Mouse (Mus musculus) olfactory bulb, adult 2 months (tissue): Measurements from ENCODE around the gene Actn4. TPM values are rescaled to one million over a fixed set of nuclear protein-coding genes. Genes with fewer than 3 reads are reported as not detected.

Experiments
- H3K27ac ChIP-seq: fragments of 200-500 bp; 2 replicates; pipeline ENCODE4 v1.5.1; 2012; ENCODE audit warnings: low read depth, low read length; ENCODE audit not compliant: insufficient read depth
- H3K4me1 ChIP-seq: fragments of 200-500 bp; 2 replicates; pipeline ENCODE4 v1.6.1; 2012; ENCODE audit warnings: low read length; ENCODE audit not compliant: control insufficient read depth, insufficient read depth
- H3K4me3 ChIP-seq: fragments of 200-500 bp; 2 replicates; pipeline ENCODE4 v1.5.1; 2012; ENCODE audit warnings: mild to moderate bottlenecking, low read depth, low read length, moderate library complexity; ENCODE audit not compliant: insufficient read depth
- CTCF ChIP-seq: fragments of 200-500 bp; IDR thresholded peaks from 2 replicates; pipeline ENCODE4 v1.5.1; 2012; ENCODE audit warnings: low read depth, mild to moderate bottlenecking, low read length, moderate library complexity; ENCODE audit not compliant: insufficient read depth
- POLR2A ChIP-seq: fragments of 200-500 bp; IDR thresholded peaks from 2 replicates; pipeline ENCODE4 v1.6.1; 2012; ENCODE audit warnings: mild to moderate bottlenecking, low read depth, low read length, moderate library complexity; ENCODE audit not compliant: insufficient read depth
- WGBS: fragments of 180-500 bp; shearing (Covaris S2); methylation state at CpG from one replicate; pipeline ENCODE4 v1.1.7; 2018; 5-methylcytosine and 5-hydroxymethylcytosine counted together
- polyA plus RNA-seq: library from polyadenylated mRNA; stranded (reverse); fragments of >200 nt; gene quantifications from 2 replicates; pipeline ENCODE4 v1.2.4, GENCODE M21; 2012; ENCODE audit warnings: low replicate concordance; ENCODE audit not compliant: missing spikeins, insufficient read depth, insufficient read length

Actn4 gene
- polyA plus RNA-seq, 1 experiment = 498 TPM

GRCm38 (mm10) chr7:28961584-28961926 is 585 bp downstream of the Actn4 start:
- H3K27ac ChIP-seq = peak overlapping the region; percentile 77
- peak overlapping the region; percentile 94 for H3K4me3 ChIP-seq
- TF ChIP-seq CTCF = no peak
- TF ChIP-seq POLR2A = no peak
- peaks cover 11% of the 10 kb centered on the region; the same call in 1 of the 2 replicates for H3K4me1 ChIP-seq
- WGBS = under 1% methylated on average over 7 of the region's 7 CpGs

DNA sequence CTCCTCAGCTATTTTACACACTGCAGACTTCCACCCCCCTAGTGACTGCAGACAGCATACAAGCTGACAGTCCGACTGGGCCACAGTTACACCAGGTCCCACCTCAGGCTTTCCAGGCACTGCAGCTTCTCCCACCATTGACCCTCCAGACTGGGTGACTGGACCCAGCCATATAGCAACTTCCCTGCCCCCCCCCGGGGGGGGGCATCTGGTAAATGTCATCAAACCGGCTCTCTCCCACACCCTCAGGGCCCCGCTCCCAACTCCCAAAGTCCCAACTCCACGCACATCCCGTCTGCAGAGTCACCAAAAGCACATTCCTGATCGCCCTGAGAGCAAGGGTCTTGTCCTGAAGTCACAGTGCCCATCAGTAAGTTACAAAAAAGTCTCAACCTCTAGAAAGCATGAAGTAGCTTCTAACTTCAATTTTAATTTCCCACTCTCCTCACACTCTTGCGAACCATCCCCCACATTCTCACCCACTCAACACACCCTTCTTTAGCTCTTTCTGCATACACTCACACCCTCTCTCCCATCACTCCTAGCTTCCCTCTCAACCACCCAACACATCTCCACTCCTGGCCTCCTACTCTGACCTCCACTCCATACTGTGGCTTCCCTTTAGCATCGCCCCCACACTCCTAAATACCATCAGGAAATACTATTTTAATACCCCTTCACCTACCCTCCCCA is 1.6 kb downstream of the Actn4 start:
- TF ChIP-seq POLR2A (no peak), CTCF (no peak)
- H3K27ac ChIP-seq = no peak overlapping the region
- peak overlapping the region; percentile 37 for H3K4me3 ChIP-seq
- peaks cover 11% of the 10 kb centered on the region; the same call in 1 of the 2 replicates for H3K4me1 ChIP-seq
- WGBS = 24% methylated on average over 9 of the region's 9 CpGs

DNA sequence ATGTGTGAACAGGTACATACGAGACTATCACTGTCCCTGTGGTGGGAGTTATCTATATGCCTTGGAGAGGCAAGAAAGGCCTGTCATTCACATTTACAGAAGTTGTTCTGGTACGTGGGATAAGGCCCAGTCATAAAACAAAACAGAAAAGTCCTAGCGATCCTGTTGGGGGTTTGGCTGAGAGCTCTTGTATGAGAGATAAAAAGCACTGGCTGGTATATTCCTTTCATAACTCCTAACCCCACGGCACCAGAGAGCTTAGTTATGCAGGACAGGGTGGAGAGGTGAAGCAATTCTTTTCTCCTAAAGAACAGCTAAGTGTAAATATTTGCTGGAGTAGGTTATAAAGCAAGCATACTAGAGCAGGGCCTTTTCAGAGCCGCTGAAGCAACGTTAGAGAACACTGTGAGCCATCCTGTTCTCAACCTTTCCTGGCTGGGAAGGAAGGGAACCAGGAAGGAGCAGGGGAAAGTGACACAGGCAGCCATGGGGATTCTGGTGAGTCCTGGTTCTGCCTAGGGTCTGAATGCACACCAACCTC is 2.6 kb downstream of the Actn4 start:
- H3K27ac ChIP-seq = no peak overlapping the region
- 34% methylated on average over 6 of the region's 6 CpGs for WGBS
- no peak for TF ChIP-seq CTCF
- no peak for TF ChIP-seq POLR2A
- peaks cover 11% of the 10 kb centered on the region; the same call in 1 of the 2 replicates for H3K4me1 ChIP-seq
- H3K4me3 ChIP-seq = peak overlapping the region; percentile 37

- Histone ChIP-seq H3K4me1 (peaks cover 14% of the 10 kb centered on the region), H3K27ac (no peak overlapping the region), H3K4me3 (no peak overlapping the region)
- WGBS = 71% methylated on average over 1 of the region's 1 CpGs
- TF ChIP-seq POLR2A (no peak), CTCF (no peak)
These were observed 3.4 kb downstream of the Actn4 start for GRCm38 (mm10) chr7:28958770-28959169.

DNA sequence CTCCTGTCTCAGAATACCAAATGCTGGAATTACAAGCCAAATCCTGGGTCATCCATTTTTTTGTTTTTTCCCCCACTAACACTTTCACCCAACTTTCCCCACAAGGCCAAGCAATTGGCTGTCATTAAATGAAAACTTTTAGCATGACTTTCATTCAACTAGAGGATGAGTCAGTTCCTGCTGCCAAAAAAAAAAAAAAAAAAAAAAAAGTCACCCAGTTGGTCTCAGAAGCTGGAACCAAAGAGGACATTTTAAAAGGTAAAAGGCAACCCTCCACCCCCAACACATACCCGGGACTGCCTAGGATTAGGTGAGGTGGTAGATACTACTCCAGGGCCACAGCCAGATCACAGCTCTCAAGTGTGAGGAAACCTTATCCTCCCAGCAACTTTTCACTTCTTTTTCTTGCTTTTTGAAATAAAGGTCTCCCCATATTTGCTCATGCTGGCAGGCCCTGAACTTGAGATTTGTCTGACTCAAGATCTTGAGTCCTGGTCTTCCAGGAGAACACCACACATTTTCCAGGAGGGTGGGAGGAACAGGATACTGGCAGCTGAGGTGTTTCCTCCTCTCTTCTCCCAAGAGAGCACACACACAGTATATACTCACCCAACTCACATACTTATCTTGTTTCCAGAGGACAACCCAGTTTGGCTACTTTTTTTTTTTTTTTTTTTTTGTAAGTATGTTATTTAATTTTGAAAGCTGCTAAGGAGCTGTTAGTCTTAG is 4.0 kb downstream of the Actn4 start:
- H3K4me3 ChIP-seq = no peak overlapping the region
- H3K4me1 ChIP-seq = peaks cover 17% of the 10 kb centered on the region
- WGBS = 83% methylated on average over 1 of the region's 1 CpGs
- no peak overlapping the region for H3K27ac ChIP-seq
- TF ChIP-seq POLR2A = no peak
- TF ChIP-seq CTCF = no peak

DNA sequence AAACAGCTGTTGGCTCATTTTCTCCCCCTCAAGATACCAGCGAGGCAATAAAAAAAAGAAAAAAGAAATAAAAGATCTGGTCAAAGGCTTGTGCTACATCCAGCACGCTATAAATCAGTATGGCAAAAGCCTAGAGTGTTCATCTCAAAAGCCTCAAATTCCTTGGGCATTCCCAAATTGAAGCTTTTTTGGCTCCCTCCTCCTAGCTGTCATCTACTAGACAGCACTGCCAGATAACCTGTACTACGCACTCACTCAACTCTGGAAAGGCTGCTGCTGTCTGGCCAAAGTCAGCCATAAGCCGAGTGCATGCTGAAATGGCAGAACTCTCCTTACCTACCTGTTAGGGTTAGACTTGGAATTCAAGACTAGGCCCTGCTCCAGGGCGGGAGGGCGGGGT is 4.9 kb downstream of the Actn4 start:
- H3K27ac ChIP-seq = no peak overlapping the region
- H3K4me1 ChIP-seq = peaks cover 17% of the 10 kb centered on the region
- TF ChIP-seq CTCF = no peak
- TF ChIP-seq POLR2A = no peak
- H3K4me3 ChIP-seq = no peak overlapping the region
- WGBS = 64% methylated on average over 6 of the region's 6 CpGs

DNA sequence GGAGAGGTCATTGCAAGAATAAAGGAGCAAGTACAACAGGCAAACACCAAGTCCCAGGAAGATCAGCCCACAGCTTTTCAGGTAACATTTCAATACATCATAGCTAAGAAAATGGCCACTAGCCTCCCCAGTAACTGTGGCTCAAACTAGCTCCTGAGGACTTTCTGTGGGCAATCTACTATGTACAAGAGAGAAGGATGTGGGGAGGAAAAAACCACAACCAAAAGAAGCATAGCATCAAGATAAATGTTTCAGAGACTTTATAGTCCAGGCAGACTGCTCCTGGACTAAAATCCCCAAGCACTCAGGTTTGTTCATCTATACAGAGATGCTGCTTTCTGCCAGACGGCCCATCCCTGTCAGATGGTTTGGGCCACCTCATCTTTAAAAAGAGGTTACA is 5.9 kb downstream of the Actn4 start:
- 45% methylated on average over 1 of the region's 1 CpGs for WGBS
- no peak overlapping the region for H3K4me3 ChIP-seq
- peaks cover 19% of the 10 kb centered on the region for H3K4me1 ChIP-seq
- no peak for TF ChIP-seq CTCF
- TF ChIP-seq POLR2A = no peak
- H3K27ac ChIP-seq = no peak overlapping the region

DNA sequence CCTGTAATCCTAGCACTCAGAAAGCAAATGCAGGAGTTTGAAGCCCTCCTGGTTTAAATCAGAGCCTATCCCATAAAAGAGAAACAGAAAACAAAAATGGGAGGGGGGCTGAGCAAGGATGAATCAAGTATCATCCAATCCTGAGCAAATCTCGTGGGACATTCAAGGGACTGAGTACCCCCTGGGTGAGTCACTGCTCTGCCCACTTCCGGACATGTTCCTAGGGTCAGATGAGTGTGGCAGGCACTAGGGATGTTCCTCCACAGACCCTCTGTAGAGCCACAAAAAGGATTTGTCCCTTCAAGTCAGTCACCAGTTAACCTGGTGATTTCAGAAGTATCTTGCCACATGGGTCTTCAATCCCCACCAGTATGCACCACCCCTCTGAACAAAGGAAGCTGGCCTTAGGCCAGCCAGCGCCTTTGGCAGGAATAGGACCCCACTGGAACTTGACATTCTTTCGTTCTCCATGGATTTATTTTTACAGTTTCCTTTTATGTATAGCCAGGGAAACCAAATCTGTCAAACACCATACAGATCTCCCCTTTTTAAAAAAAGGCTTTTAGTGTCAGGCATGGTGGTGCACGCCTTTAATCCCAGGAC is 6.7 kb downstream of the Actn4 start:
- no peak overlapping the region for H3K27ac ChIP-seq
- TF ChIP-seq CTCF (no peak), POLR2A (no peak)
- no peak overlapping the region for H3K4me3 ChIP-seq
- peaks cover 20% of the 10 kb centered on the region for H3K4me1 ChIP-seq
- WGBS = 37% methylated on average over 5 of the region's 5 CpGs

GRCm38 (mm10) chr7:28954773-28955172 is 7.4 kb downstream of the Actn4 start:
- Histone ChIP-seq H3K27ac (0 out of 2 replicates have a peak overlapping the region, but pooled peaks have one; percentile 28), H3K4me3 (no peak overlapping the region), H3K4me1 (peaks cover 16% of the 10 kb centered on the region)
- WGBS = 42% methylated on average over 4 of the region's 4 CpGs
- no peak for TF ChIP-seq POLR2A
